Mouse (Mus musculus) testis, adult 2 months (tissue): ENCODE measurements around the gene Foxc2.

Source experiments
- CTCF ChIP-seq: fragments of 200-500 bp; IDR thresholded peaks from 2 replicates; pipeline ENCODE4 v1.5.1; 2012; ENCODE audit warnings: low read depth, mild to moderate bottlenecking, inconsistent platforms, low read length, moderate library complexity; ENCODE audit not compliant: control insufficient read depth, insufficient read depth, insufficient replicate concordance
- POLR2A ChIP-seq: fragments of 200-500 bp; IDR thresholded peaks from 2 replicates; pipeline ENCODE4 v1.6.1; 2012; ENCODE audit warnings: low read depth, mild to moderate bottlenecking, inconsistent platforms, low read length, moderate library complexity; ENCODE audit not compliant: control insufficient read depth

- TF ChIP-seq POLR2A = no peak
- no peak for TF ChIP-seq CTCF
These were observed 37.2 kb upstream of the Foxc2 start for GRCm38 (mm10) chr8:121078721-121079120.
